Mouse (Mus musculus) embryonic facial prominence, embryonic 13.5 days (tissue): ENCODE measurements around the gene Gm12394. TPM values are rescaled to one million over a fixed set of nuclear protein-coding genes. Genes with fewer than 3 reads are reported as not detected.
"Not testable (repeated sequence)": the region's sequence is repeated elsewhere in the genome, so short reads cannot be mapped to it uniquely, and the experiment has no call there.

Experiments used
- ATAC-seq: fragments of 200-750 bp; cut with Nextera tagmentation; 2 replicates; pipeline ENCODE4 v1.8.0; 2017; ENCODE audit warnings: low read depth; ENCODE audit not compliant: insufficient number of reproducible peaks, insufficient read depth, low FRiP score, low TSS enrichment
- H3K27ac ChIP-seq: fragments of 300-500 bp; sonication (generic); 2 replicates; pipeline ENCODE4 v1.5.1; 2015; ENCODE audit warnings: moderate library complexity, mild to moderate bottlenecking, inconsistent platforms
- H3K27me3 ChIP-seq: fragments of 300-500 bp; sonication (generic); 2 replicates; pipeline ENCODE4 v1.6.1; 2015; ENCODE audit warnings: mild to moderate bottlenecking, inconsistent platforms
- H3K36me3 ChIP-seq: fragments of 300-500 bp; sonication (generic); 2 replicates; pipeline ENCODE4 v1.6.1; 2015; ENCODE audit warnings: mild to moderate bottlenecking, inconsistent platforms
- H3K4me1 ChIP-seq: fragments of 300-500 bp; sonication (generic); 2 replicates; pipeline ENCODE4 v1.6.1; 2015; ENCODE audit warnings: inconsistent platforms
- H3K4me2 ChIP-seq: fragments of 300-500 bp; sonication (generic); 2 replicates; pipeline ENCODE4 v1.6.1; 2015; ENCODE audit warnings: moderate library complexity, mild to moderate bottlenecking, inconsistent platforms
- H3K4me3 ChIP-seq: fragments of 300-500 bp; sonication (generic); 2 replicates; pipeline ENCODE4 v1.5.1; 2015; ENCODE audit warnings: mild to moderate bottlenecking, inconsistent platforms
- H3K9ac ChIP-seq: fragments of 300-500 bp; sonication (generic); 2 replicates; pipeline ENCODE4 v1.6.1; 2015; ENCODE audit warnings: mild to moderate bottlenecking, inconsistent platforms
- H3K9me3 ChIP-seq: fragments of 300-500 bp; sonication (generic); 2 replicates; pipeline ENCODE4 v1.6.1; 2016; ENCODE audit warnings: inconsistent platforms
- WGBS: fragments of 180-500 bp; shearing (Covaris S2); methylation state at CpG from one replicate; pipeline ENCODE4 v1.1.7; 2015; ENCODE audit warnings: mixed read lengths; 5-methylcytosine and 5-hydroxymethylcytosine counted together
- polyA plus RNA-seq: library from polyadenylated mRNA; unstranded; fragments of >200 nt; fragmentation: Nextera tagmentation; extraction: Ambion mirVana; gene quantifications from 2 replicates; pipeline ENCODE4 v1.2.1, GENCODE M21; 2015

Gene Gm12394
- polyA plus RNA-seq, 1 experiment from 2014 or later: 0.13 TPM

DNA sequence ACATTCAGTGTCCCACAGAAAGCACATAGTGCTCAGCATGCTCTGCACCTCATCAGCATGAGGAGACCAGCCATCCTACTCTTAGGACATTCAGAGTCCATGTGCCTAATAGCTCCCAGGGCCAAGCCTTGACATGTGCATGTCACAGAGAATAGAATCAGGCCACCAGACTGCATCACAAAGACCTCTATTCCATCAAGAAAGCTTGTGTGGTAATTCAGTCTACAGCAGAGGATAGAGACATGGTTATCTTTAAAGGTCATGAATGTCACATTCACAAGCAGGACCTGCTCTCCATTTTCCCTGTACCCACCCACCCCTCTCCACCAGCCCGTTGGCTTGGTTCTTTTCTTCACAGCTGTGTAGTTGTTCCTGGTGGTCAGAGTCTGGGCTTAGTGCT lies 2.8 kb downstream of the Gm12394 start, which contains the start of gene Fam205a1:
Gene Fam205a1, minus strand, starts transcription at position 101 of the 400 bp plus-strand sequence.
- not testable (repeated sequence) for H3K36me3 ChIP-seq, H3K9ac ChIP-seq, H3K27ac ChIP-seq, ATAC-seq, H3K27me3 ChIP-seq, H3K4me3 ChIP-seq, H3K4me1 ChIP-seq, H3K4me2 ChIP-seq, H3K9me3 ChIP-seq
- WGBS: 77% methylated on average over 1 of the region's 1 CpGs

DNA sequence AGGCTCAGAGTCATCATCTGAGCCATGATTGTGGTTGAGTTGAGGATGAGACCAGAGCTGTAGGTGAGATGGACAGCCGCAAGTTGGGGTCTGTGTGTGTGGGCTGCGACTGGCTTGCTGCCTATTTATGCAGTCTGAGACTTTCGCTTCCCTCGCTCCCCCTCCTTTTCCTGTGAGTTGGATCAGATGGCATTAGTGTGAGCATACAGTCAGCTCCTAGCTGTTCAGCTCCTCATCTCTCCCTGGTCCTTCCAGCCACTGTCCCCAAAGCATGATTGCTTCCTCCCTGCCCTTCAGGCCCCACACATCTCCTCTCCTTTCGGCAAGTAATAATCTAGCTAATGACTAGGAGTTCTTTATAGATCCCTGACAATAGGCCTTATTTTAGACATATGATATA lies 82.7 kb downstream of the Gm12394 start, which contains the start of gene Ccl21a:
Gene Ccl21a, minus strand, starts transcription at position 101 of the 400 bp plus-strand sequence.
- not testable (repeated sequence) for H3K27ac ChIP-seq, H3K9me3 ChIP-seq, ATAC-seq, H3K4me1 ChIP-seq, H3K4me2 ChIP-seq, H3K4me3 ChIP-seq, H3K36me3 ChIP-seq, H3K27me3 ChIP-seq, H3K9ac ChIP-seq
- no CpG with 5 or more reads among the region's 5 CpGs for WGBS

DNA sequence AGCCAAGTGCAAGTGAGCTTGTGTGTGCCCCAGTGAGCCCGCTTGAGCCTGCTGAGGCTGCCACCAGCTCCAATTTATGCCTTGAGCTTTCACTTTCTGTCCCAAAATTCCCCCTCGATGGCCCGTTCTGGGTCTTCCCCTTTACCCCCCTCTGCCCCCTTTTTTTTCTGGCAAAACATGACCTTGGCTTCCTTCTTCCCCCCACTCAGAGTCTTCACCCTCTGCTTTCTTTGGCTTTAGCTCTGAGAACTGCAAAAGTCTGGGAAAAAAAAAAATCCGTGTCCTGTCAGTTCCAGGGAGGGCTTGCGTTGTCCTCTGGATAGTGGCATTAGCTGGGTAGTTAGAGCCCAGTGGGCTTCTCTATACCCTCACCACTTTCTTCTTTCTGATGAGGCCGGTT lies 100.1 kb downstream of the Gm12394 start, which contains the start of gene Ccl19:
Gene Ccl19, minus strand, starts transcription at position 101 of the 400 bp plus-strand sequence.
- not testable (repeated sequence) for H3K9me3 ChIP-seq, H3K27me3 ChIP-seq, H3K27ac ChIP-seq, H3K36me3 ChIP-seq, H3K4me1 ChIP-seq, H3K9ac ChIP-seq, H3K4me2 ChIP-seq, ATAC-seq, H3K4me3 ChIP-seq
- WGBS: no CpG with 5 or more reads among the region's 6 CpGs

DNA sequence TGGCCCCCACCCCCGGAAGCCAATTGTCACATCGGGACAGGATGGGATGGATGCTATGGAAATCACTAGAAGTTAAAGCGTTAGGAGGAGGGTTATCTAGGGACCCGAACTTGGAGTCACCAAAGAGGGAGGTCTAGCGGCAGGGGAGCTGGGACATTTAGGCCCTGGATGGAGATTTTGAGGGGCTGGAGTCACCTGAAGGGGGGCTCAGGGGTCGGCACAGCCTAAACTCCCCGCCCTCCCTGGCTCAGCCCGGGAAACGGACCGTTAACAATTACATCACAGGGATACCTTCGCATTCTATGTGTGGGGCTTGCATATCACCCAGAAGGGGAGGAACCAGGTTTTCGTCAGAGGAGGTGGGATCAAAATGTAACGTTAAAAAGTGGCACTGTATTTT lies 121.3 kb downstream of the Gm12394 start, which contains the start of gene 4930578G10Rik:
Gene 4930578G10Rik, plus strand, starts transcription at position 301 of the 400 bp plus-strand sequence.
- H3K9me3 ChIP-seq, H3K4me1 ChIP-seq, H3K4me2 ChIP-seq, H3K27ac ChIP-seq, H3K36me3 ChIP-seq, ATAC-seq, H3K4me3 ChIP-seq, H3K9ac ChIP-seq, H3K27me3 ChIP-seq: not testable (repeated sequence)
- WGBS: no CpG with 5 or more reads among the region's 13 CpGs

Other genes with a start within 250 kb of the Gm12394 start
- gene Gm10591, start 244.6 kb downstream of the Gm12394 start, polyA plus RNA-seq: 0.92 TPM in 1 of 2 replicates, not detected in the other
- gene Gm2564, start 227.1 kb downstream of the Gm12394 start, polyA plus RNA-seq: not detected in 2 replicates
- gene Ccl27b, start 201.5 kb downstream of the Gm12394 start, polyA plus RNA-seq: not detected in 2 replicates
- not detected in 2 replicates for gene Il11ra2, start 194.9 kb downstream of the Gm12394 start, polyA plus RNA-seq
- 0.48 TPM in 1 of 2 replicates, not detected in the other for gene 4930578G10Rik, start 121.2 kb downstream of the Gm12394 start, polyA plus RNA-seq
- not detected in 2 replicates for gene Ccl19, start 100.2 kb downstream of the Gm12394 start, polyA plus RNA-seq
- gene Ccl21a, start 82.8 kb downstream of the Gm12394 start, polyA plus RNA-seq: 24.5 and 32.3 TPM in 2 replicates
- not detected in 2 replicates for gene Fam205a1, start 2.9 kb downstream of the Gm12394 start, polyA plus RNA-seq
- gene Fam205c, start 17.5 kb upstream of the Gm12394 start, polyA plus RNA-seq: 0.90 TPM in 1 of 2 replicates, not detected in the other
- gene Phf24, start 59.9 kb upstream of the Gm12394 start, polyA plus RNA-seq: 1.4 and 2.3 TPM in 2 replicates
- 7.2 and 8.0 TPM in 2 replicates for gene Dnajb5, start 93.0 kb upstream of the Gm12394 start, polyA plus RNA-seq
- gene 1700022I11Rik, start 112.8 kb upstream of the Gm12394 start, polyA plus RNA-seq: 0.25 and 1.2 TPM in 2 replicates
- 530 and 567 TPM in 2 replicates for gene Vcp, start 143.7 kb upstream of the Gm12394 start, polyA plus RNA-seq
- 18.6 and 26.6 TPM in 2 replicates for gene Fancg, start 153.7 kb upstream of the Gm12394 start, polyA plus RNA-seq
- gene Pigo, start 169.0 kb upstream of the Gm12394 start, polyA plus RNA-seq: 24.4 and 27.8 TPM in 2 replicates
- 329 and 332 TPM in 2 replicates for gene Stoml2, start 174.9 kb upstream of the Gm12394 start, polyA plus RNA-seq
- 13.1 and 14.9 TPM in 2 replicates for gene Fam214b, start 189.4 kb upstream of the Gm12394 start, polyA plus RNA-seq
- gene Unc13b, start 202.2 kb upstream of the Gm12394 start, polyA plus RNA-seq: 3.9 and 5.1 TPM in 2 replicates